Mouse (Mus musculus): ENCODE measurements around the gene Utp11. TPM values are rescaled to one million over a fixed set of nuclear protein-coding genes. Genes with fewer than 3 reads are reported as not detected.

The Utp11 gene
- polyA plus RNA-seq, 2 experiments, result 16.4 to 22.4 TPM

DNA sequence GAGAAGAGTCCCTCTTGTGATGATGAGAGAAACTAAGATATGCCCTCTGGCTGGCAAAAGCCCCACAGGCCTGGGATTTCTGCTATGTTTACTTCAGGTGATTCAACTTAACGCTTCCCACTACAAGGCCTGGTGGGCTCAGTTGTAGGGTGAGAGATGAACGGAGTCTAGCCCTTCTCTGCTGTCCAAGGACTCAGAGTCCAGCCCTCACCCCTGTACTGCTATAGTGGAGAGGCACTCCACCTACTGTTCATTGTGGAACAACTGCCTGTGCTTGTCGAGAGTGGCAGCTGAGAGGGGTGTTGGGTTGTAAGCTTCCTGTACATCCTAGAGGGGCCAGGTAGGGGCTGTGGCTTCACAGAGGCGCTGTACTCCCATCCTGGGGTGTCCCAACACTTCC is 44.6 kb upstream of the Utp11 start:
- DNase-seq (ENCODE audit: low read depth in 3 of 3, low spot score in 3 of 3) (no peak), ATAC-seq (ENCODE audit: insufficient read depth) (no peak)
- peaks cover 0 to 9% of the 10 kb centered on the region in 2 experiments; a peak in 3 of 4 replicates for H3K4me1 ChIP-seq (replicated peaks; ENCODE audit: control insufficient read depth in 2 of 2, insufficient read depth in 2 of 2, low read length in 1 of 2)
- no peak overlapping the region for H3K4me2 ChIP-seq (ENCODE audit: low read depth)
- TF ChIP-seq EP300 (IDR thresholded peaks at IDR 0.05; ENCODE audit: low read depth) (no peak), CTCF (IDR thresholded peaks at IDR 0.05; ENCODE audit: low read depth) (peak; percentile 48)
- WGBS (ENCODE audit: insufficient replicate concordance), result 41% methylated on average over 4 of the region's 4 CpGs
- H3K36me3 ChIP-seq (replicated peaks; ENCODE audit: control insufficient read depth, insufficient read depth, low read depth), result no peaks in the 10 kb centered on the region
- no peaks in the 10 kb centered on the region for H3K27me3 ChIP-seq (ENCODE audit: control insufficient read depth, insufficient read depth, low read length)
- H3K27ac ChIP-seq, result no peak overlapping the region
- no peaks in the 10 kb centered on the region for H3K9me3 ChIP-seq (ENCODE audit: control insufficient read depth, low read length)
- H3K4me3 ChIP-seq (ENCODE audit: insufficient read depth in 1 of 2, low read depth in 2 of 2, low read length in 2 of 2), result no peak overlapping the region
- no peak overlapping the region for H3K9ac ChIP-seq (replicated peaks)

DNA sequence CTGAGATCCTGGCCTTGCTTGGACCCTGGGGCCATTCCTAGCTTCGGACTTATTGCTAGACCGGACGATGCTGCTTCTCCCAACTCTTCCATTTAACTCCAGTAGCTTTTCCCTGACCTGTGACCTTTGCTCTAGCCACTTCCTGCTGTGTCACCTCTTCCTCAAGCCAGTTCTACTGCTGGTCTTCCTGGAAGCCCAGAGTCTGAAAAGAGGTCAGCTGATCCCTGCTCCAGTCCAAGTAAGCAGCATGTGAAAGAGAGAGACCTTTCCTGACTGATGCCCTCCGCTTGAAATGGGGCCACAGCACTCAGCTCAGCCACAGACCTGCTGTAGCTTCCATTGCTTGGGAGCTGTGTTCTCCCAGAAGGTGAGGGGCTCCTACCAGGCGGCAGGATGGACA is 44.1 kb upstream of the Utp11 start:
- H3K4me2 ChIP-seq (ENCODE audit: low read depth), result no peak overlapping the region
- no peaks in the 10 kb centered on the region for H3K27me3 ChIP-seq (ENCODE audit: control insufficient read depth, insufficient read depth, low read length)
- H3K4me3 ChIP-seq (ENCODE audit: insufficient read depth in 1 of 2, low read depth in 2 of 2, low read length in 2 of 2), result no peak overlapping the region
- H3K9ac ChIP-seq (replicated peaks), result no peak overlapping the region
- H3K4me1 ChIP-seq (replicated peaks; ENCODE audit: control insufficient read depth in 2 of 2, insufficient read depth in 2 of 2, low read length in 1 of 2), result peaks cover 0 to 8% of the 10 kb centered on the region in 2 experiments; a peak in 3 of 4 replicates
- ATAC-seq (ENCODE audit: insufficient read depth) (no peak), DNase-seq (ENCODE audit: low read depth in 3 of 3, low spot score in 3 of 3) (no peak)
- WGBS (ENCODE audit: insufficient replicate concordance), result 62% methylated on average over 5 of the region's 5 CpGs
- no peak overlapping the region for H3K27ac ChIP-seq
- TF ChIP-seq CTCF (IDR thresholded peaks at IDR 0.05; ENCODE audit: low read depth) (no peak), EP300 (IDR thresholded peaks at IDR 0.05; ENCODE audit: low read depth) (no peak)
- no peaks in the 10 kb centered on the region for H3K9me3 ChIP-seq (ENCODE audit: control insufficient read depth, low read length)
- no peaks in the 10 kb centered on the region for H3K36me3 ChIP-seq (replicated peaks; ENCODE audit: control insufficient read depth, insufficient read depth, low read depth)

DNA sequence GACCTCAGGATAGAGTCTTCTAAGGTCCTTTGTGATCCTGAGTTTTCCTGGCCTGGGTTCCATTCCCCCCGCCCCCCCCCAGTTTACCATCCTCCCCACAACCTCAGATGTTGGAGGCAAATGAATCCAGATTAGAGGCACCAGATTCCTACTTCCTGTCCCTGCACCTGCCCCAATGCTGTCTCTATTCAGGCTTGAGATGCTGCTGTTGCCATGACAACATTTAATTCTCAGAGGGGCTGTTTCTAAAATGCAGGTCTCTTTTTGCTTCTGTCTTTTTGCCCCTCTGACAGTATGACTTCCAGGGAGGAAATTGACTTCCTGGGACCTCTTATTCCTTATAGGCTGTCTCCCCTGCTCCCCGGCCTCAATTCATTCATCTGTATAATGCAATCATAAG is 43.6 kb upstream of the Utp11 start:
- ATAC-seq (ENCODE audit: insufficient read depth) (no peak), DNase-seq (ENCODE audit: low read depth in 3 of 3, low spot score in 3 of 3) (no peak)
- WGBS (ENCODE audit: insufficient replicate concordance), result 74% methylated on average over 2 of the region's 2 CpGs
- H3K4me3 ChIP-seq (ENCODE audit: insufficient read depth in 1 of 2, low read depth in 2 of 2, low read length in 2 of 2), result no peak overlapping the region
- no peak overlapping the region for H3K27ac ChIP-seq
- no peak overlapping the region for H3K9ac ChIP-seq (replicated peaks)
- H3K9me3 ChIP-seq (ENCODE audit: control insufficient read depth, low read length), result no peaks in the 10 kb centered on the region
- peaks cover 0 to 6% of the 10 kb centered on the region in 2 experiments; a peak in 3 of 4 replicates for H3K4me1 ChIP-seq (replicated peaks; ENCODE audit: control insufficient read depth in 2 of 2, insufficient read depth in 2 of 2, low read length in 1 of 2)
- peaks cover 2% of the 10 kb centered on the region; the same call in 1 of the 2 replicates for H3K36me3 ChIP-seq (replicated peaks; ENCODE audit: control insufficient read depth, insufficient read depth, low read depth)
- H3K4me2 ChIP-seq (ENCODE audit: low read depth), result no peak overlapping the region
- no peaks in the 10 kb centered on the region for H3K27me3 ChIP-seq (ENCODE audit: control insufficient read depth, insufficient read depth, low read length)
- TF ChIP-seq EP300 (IDR thresholded peaks at IDR 0.05; ENCODE audit: low read depth) (no peak), CTCF (IDR thresholded peaks at IDR 0.05; ENCODE audit: low read depth) (no peak)

DNA sequence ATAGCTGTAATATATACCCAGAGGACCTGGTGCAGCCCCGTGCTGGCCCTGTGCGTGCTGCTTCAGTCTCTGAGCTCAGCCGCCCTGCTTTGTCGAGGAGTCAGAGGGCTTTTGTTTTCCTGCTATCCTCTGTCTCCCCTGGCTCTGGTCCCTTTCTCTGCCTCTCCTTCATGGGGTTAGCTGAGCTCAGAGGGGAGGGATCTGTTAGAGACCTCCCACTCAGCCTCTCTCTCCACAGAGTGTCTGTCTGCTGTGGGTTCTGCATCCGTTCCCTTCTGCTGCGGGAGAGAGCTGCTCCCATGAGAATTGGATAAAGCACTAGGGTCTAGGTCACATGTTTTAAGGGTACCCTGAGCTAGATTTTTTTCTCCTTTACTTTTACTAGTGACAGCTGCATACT is 32.7 kb upstream of the Utp11 start:
- WGBS (ENCODE audit: insufficient replicate concordance), result 90% methylated on average over 6 of the region's 6 CpGs
- Histone ChIP-seq H3K4me1 (replicated peaks; ENCODE audit: control insufficient read depth in 2 of 2, insufficient read depth in 2 of 2, low read length in 1 of 2) (no peaks in the 10 kb centered on the region), H3K4me2 (ENCODE audit: low read depth) (no peak overlapping the region), H3K27me3 (ENCODE audit: control insufficient read depth, insufficient read depth, low read length) (no peaks in the 10 kb centered on the region), H3K4me3 (ENCODE audit: insufficient read depth in 1 of 2, low read depth in 2 of 2, low read length in 2 of 2) (no peak overlapping the region), H3K36me3 (replicated peaks; ENCODE audit: control insufficient read depth, insufficient read depth, low read depth) (peaks cover 89% of the 10 kb centered on the region), H3K9ac (replicated peaks) (no peak overlapping the region), H3K9me3 (ENCODE audit: control insufficient read depth, low read length) (no peaks in the 10 kb centered on the region), H3K27ac (no peak overlapping the region)
- ATAC-seq (ENCODE audit: insufficient read depth) (no peak), DNase-seq (ENCODE audit: low read depth in 3 of 3, low spot score in 3 of 3) (no peak)
- TF ChIP-seq EP300 (IDR thresholded peaks at IDR 0.05; ENCODE audit: low read depth), result no peak
- no peak for TF ChIP-seq CTCF (IDR thresholded peaks at IDR 0.05; ENCODE audit: low read depth)

DNA sequence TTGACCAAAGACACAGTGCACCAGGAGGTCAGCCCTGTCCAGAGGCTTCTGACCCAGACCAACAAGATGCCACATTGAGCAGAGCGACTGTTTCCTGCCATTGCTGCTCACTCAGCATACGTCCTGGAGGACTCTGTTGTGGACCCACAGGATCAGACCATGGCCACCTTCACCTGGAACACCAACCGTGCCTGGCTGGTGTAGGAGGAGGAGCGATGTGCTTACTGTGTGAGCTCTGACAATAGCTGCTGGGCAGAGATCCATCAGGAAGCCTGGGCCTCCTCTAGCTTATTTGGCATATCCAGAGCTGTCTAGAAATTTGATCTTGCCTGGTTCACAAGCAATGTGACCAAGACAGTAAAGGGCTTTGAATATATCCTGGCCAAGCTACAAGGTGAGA is 25.7 kb upstream of the Utp11 start:
- Histone ChIP-seq H3K9ac (replicated peaks) (no peak overlapping the region), H3K27ac (no peak overlapping the region), H3K9me3 (ENCODE audit: control insufficient read depth, low read length) (no peaks in the 10 kb centered on the region), H3K4me1 (replicated peaks; ENCODE audit: control insufficient read depth in 2 of 2, insufficient read depth in 2 of 2, low read length in 1 of 2) (peaks cover 4 to 10% of the 10 kb centered on the region in 2 experiments), H3K27me3 (ENCODE audit: control insufficient read depth, insufficient read depth, low read length) (no peaks in the 10 kb centered on the region), H3K36me3 (replicated peaks; ENCODE audit: control insufficient read depth, insufficient read depth, low read depth) (peaks cover 61% of the 10 kb centered on the region), H3K4me2 (ENCODE audit: low read depth) (no peak overlapping the region), H3K4me3 (ENCODE audit: insufficient read depth in 1 of 2, low read depth in 2 of 2, low read length in 2 of 2) (no peak overlapping the region)
- DNase-seq (ENCODE audit: low read depth in 3 of 3, low spot score in 3 of 3) (no peak), ATAC-seq (ENCODE audit: insufficient read depth) (no peak)
- WGBS (ENCODE audit: insufficient replicate concordance), result 84% methylated on average over 4 of the region's 4 CpGs
- TF ChIP-seq CTCF (IDR thresholded peaks at IDR 0.05; ENCODE audit: low read depth) (no peak), EP300 (IDR thresholded peaks at IDR 0.05; ENCODE audit: low read depth) (no peak)
